Mouse (Mus musculus) liver (tissue): ENCODE results near the gene C87977.
"Not testable (repeated sequence)": the region's sequence is repeated elsewhere in the genome, so short reads cannot be mapped to it uniquely, and the experiment has no call there.

Source experiments
- DNase-seq: peaks from one replicate; pipeline ENCODE4 v3.0.0-alpha.2; 2020; ENCODE audit warnings: mixed read lengths

Gene C87977

DNA sequence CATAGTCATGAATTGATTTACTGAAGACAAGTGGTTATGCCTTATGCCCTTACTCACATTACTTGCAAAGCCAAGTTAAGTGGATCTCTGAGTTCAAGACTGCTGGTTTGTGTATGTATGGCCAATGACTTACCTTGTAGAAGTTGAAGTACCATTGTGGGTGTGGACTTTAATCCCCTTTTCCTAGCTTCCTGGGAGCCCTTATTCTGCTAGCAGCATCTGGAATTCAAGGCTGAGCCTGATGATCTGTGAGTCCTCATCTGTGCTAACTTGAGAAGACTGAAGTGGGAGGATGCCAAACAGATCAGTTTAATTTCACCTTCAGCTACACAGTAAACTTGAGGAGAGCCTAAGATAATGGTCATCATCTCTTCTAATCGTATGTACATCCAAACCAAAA is at the start of gene C87977:
TSS of gene C87977 (minus strand) at position 101 of the 400 bp plus-strand sequence.
- DNase-seq = not testable (repeated sequence)

DNA sequence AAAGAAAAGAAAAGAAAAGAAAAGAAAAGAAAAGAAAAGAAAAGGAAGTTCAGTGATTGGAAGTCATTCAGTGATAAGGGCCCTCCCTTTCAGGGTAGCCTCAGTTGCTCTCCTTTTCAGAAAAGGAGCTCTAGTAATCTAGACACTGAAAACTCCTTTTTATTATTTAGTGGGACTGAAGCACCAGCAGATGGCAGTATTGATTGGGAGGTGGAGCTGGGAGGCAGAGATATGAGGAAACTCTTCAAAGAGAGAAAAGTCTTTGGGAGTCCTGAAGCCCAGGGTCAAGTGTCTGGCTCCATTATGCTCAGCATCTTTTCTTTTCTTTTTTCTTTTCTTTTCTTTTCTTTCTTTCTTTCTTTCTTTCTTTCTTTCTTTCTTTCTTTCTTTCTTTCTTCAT is 41.6 kb upstream of the C87977 start:
- DNase-seq = not testable (repeated sequence)

DNA sequence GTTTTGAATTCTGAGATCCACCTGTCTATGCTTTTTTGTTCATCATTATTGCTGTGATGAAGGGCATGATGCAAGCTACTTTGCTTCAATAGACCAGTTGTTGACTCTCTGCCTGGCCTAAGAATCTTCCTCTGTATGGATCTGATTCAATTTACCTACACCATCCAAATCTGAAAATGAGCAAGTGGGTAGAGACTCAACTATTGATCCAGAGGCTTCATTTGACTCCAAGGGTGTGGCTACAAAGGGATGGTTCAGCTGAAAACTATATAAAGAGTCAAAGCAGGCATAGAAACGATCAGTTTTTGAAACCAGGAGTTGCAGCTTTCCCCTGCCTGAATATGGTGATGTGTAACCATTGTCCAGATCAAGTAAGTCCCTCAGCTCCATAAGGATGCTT is 22.7 kb downstream of the C87977 start, which contains the start of gene Oog2:
TSS of gene Oog2 (plus strand) at position 301 of the 400 bp plus-strand sequence.
- DNase-seq = no peak

DNA sequence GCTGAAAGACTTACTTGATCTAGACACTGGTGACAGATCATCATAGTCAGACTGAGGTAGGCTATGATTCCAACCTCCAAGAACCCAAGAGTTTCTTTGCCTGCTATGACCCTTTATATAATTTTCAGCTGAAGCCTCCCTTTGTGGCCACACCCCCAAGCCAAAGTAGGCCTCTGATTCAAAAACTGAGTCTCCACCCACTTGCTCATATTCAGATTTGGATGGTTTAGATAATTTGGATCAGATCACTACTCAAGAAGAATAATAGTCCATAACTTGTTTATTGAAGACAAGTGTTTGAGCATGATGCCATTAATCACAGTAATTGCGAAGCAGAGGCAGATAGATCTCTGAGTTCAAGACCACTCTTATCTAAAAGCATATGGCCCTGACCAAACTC is 50.6 kb downstream of the C87977 start, which contains the start of gene Oog3:
TSS of gene Oog3 (minus strand) at position 101 of the 400 bp plus-strand sequence.
- no peak for DNase-seq
